Mouse (Mus musculus) layer of hippocampus, adult 18-20 months (tissue): ENCODE measurements around the gene Sap18b. TPM values are rescaled to one million over a fixed set of nuclear protein-coding genes. Genes with fewer than 3 reads are reported as not detected.

Experiments
- DNase-seq, 2 experiments: peaks; one replicate each; pipeline ENCODE4 v3.0.0; 2022; ENCODE audit warnings: low spot score in 2 of 2
- total RNA-seq, 2 experiments: library from RNA; stranded (reverse); gene quantifications; 2 replicates each; pipeline ENCODE4 v1.2.3; 2021

The Sap18b gene
- total RNA-seq, 2 experiments from 2014 or later = 134 to 165 TPM

DNA sequence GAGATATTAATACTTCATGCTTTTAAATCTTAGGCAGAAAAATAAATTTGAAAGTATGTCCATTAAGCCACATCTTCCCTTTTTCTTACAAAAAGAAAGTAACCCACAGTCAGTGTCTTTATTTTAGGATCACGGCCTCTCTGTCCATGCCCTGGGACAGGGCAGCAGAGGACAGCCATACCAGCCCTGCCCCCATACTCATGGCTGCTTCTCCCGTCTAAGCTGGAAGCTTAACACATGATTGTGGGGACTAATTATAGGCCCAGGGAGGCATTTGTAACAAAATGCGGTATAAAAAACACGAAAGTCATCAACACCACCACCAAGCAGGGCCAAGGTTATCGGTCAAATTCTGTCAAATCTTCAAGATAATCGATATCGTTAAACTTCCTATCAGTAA is 50.1 kb downstream of the Sap18b start:
- no peak for DNase-seq

Other genes starting within 250 kb of the Sap18b start
- not detected for gene Prss54, start 249.0 kb upstream of the Sap18b start, total RNA-seq
- 1 to 10 TPM; 2.2 to 3.0 TPM for gene Gins3, start 191.9 kb upstream of the Sap18b start, total RNA-seq
- gene Ndrg4, start 148.4 kb upstream of the Sap18b start, total RNA-seq = 1,000 to 10,000 TPM; 1,366 to 1,373 TPM
- gene Setd6, start 109.5 kb upstream of the Sap18b start, total RNA-seq = 10 to 100 TPM; 17.7 to 22.8 TPM
- 100 to 1,000 TPM; 118 to 119 TPM for gene Cnot1, start 17.9 kb upstream of the Sap18b start, total RNA-seq
- gene Slc38a7, start 28.2 kb downstream of the Sap18b start, total RNA-seq = 10 to 100 TPM; 29.7 to 30.8 TPM
- gene Got2, start 63.2 kb downstream of the Sap18b start, total RNA-seq = 100 to 1,000 TPM; 231 to 234 TPM